Mouse (Mus musculus) kidney, postnatal 25 days (tissue): ENCODE measurements around the gene Uchl1.
A peak's percentile ranks its signal among the peaks of the same experiment; 100 is the strongest.

ENCODE experiments used
- DNase-seq, 2 experiments: peaks; one replicate each; pipeline ENCODE4 v3.0.0; 2021; ENCODE audit warnings: mixed read lengths in 2 of 2

Uchl1 gene

DNA sequence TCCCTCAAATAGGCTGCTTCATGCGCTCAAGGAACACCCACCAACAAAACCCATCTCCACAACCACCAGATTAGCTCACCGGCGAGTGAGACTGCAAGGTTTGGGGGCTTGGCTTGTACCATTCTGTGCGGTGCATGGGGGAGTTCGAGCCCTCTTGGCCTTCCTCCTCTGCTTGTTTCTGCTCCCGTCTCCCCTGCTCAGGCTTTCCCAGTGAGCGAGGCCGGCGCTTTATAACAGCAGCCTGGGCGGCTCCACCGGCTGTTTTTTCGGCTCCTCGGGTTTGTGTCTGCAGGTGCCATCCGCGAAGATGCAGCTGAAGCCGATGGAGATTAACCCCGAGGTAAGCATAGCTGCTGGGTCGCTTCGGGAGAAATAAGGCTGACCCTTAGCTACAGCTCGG, at the start of gene Uchl1:
Gene Uchl1 (plus strand): TSS at position 109 of the 400 bp plus-strand sequence.
- peak; percentile 33 to 65 for DNase-seq

DNA sequence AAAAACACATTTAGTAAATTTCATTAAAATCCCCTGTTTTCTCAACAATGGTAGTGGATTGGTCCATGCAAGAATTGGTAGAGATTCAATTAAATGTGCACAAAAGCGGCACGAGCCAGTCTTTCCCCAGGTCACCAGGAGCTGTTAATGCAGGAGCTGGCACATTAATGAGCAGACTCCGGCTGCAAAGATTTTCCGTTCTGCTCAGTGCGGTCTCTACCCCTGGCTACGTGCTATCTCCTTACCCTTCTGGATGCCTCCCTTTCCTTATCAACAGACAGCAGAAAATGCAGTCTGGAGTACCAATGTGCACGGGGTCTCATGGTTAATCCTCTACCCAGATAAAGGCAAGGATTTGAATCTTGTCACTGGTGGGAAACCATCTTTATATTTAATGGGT, 48.1 kb upstream of the Uchl1 start:
- DNase-seq: no peak

DNA sequence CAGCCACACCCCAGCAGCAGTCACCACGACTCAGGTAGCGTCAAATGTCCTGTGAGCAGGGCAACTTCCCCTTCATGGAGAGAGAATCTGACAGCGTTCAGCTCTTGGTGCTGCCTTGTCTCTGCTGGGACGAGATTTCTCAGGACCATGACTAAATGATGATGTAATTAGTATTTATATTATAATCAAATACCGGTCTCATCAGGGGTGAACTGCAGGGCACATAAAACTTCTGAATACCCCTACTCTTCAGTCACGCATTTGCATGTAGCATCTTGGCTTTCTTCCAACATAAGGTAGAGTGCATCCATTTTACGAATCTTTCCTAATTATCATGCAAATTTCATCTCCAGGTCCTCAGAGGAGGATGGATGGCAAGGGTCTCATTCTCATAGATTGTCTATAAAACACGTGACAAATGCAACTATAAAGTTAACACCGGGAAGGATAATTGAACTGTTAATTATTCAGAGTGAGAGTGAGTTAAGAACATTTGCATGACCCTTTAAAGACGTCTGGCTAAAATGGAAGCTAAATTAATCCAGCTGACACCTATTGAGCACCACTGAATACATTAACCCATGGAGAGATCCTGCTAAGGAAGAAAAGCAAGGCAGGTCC, 40.3 kb upstream of the Uchl1 start:
- no peak for DNase-seq

DNA sequence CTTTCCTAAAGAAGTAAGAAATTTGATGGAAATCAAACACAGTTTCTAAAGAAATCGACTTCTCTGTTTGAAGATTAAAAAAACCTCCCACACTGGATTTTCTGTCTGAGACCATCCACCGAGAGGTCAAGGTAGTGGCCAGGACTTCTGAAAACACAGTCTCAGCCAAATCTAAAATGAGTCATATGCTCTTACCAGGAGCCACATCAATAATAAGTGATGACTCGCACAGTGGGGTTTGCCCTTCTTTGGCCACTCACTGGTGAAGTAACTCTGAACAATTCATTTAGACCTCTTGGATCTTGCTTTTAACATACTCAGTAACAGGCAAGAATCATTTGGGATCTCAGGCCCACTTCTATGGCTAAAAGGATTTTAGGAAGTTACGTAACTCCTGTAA, 33.7 kb upstream of the Uchl1 start:
- no peak for DNase-seq

DNA sequence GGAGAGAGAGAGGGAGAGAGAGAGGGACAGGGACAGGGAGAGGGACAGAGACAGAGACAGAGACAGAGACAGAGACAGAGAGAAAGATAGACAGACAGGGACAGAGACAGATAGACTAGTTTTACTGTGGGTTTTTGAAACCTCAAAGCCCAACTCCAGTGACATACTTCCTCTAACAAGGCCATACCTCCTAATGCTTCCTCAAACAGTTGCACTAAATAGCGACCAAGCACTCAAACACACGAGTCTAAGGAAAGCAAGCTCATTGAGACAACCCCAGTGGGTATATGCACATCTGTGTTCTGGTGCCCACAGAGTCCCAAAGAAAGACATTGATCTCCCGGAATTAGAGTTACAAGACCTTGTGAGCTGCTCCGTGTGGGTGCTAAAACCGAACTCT, 32.6 kb upstream of the Uchl1 start:
- no peak for DNase-seq

DNA sequence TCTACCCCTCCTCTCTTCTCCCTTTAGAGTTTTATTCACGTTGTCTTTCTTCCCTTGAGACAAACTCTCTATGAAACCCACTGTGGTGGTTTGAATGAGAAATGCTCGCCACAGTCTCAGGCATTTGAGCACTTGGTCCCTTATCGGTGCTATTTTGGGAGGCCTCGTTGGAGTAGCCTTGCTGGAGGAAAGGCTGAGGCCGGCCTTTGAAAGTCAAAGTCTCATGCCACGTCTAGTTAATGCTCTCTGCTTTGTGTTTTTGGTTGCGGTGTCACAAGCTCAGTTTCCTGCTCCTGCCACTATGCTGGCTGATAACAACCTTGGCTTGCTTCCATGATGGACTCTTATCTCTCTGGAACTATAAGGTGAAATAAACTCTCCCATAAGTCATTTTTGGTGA, 28.4 kb upstream of the Uchl1 start:
- DNase-seq: no peak

DNA sequence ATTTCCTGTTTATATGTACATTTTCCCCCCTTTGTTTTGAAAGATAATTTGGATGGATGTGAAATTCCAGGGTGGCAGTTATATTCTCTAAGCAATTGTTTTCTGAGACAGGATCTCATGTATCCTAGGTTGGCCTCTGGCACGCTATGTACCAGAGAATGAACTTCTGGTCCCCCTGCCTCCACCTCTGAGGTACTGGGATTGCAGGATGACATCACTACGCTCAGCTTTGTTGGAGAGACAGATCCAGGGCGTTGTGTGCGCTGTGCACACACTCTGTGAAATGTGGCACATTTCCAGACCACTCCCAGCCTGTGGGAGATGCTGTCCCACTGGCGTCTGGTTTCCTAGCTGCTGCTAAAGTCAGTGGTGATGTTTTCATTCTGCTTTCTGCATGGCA, 21.7 kb upstream of the Uchl1 start:
- peak; percentile 66 to 82 for DNase-seq

DNA sequence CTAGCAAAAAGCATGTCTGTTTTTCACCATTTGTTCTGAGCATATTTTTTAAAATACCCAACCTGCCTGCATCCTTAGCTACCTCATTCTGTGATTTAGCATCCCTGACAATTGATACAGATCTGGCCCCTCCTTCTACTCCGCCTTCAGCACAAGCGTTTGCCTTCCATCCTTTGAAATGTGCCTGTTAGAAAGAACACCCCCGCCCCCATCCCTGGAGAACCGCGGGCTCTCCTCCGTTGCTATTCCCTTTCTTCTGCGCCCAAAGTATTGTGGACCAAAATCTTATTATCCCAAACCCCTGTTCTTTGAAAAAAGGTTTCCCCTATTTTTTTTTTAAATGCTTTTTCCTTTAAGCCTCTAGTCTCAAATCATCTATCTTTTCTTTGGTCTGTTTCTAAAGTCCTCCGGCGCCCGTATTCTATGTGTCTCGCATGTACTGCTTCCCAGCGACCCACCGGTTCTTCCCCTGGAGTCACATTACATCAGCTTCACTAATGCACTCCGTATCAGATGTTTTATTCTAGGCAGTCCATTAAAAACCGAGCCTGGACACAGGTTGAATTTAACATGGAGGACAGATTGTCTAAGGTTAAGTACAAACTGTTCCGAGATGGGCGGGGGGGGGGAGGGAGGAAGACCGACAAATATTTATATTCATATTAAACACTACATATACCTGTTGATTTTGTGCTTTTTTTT, 551 bp upstream of the Uchl1 start:
- no peak for DNase-seq

DNA sequence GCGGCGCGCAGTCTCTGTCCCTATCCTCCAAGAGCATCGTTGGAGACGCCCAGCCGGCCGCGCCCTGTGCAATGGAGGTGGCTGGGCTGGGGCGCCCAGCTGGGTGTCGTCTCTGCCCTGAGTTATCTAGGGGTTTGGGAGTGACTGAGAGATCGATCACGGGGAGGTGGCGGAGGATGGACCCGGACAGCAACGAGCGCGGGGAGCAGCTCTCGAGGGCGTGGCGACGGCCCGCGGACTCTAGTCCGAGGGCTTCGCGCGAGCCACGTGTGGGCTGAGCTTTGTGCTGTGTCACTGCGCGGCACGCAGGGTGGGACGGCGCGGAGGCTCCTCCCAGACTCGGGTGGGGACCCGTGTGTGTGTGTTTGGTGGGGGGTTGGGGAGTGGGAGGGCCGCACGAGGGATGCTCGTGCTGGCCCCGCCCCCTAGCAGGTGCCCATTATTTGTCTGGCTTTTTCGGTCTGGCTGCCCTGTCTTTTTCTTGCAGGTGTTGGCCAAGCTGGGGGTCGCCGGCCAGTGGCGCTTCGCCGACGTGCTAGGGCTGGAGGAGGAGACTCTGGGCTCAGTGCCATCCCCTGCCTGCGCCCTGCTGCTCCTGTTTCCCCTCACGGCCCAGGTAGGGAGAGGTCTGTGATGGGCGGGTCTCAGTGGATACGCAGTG, 696 bp downstream of the Uchl1 start:
- DNase-seq: peak; percentile 18 to 57

DNA sequence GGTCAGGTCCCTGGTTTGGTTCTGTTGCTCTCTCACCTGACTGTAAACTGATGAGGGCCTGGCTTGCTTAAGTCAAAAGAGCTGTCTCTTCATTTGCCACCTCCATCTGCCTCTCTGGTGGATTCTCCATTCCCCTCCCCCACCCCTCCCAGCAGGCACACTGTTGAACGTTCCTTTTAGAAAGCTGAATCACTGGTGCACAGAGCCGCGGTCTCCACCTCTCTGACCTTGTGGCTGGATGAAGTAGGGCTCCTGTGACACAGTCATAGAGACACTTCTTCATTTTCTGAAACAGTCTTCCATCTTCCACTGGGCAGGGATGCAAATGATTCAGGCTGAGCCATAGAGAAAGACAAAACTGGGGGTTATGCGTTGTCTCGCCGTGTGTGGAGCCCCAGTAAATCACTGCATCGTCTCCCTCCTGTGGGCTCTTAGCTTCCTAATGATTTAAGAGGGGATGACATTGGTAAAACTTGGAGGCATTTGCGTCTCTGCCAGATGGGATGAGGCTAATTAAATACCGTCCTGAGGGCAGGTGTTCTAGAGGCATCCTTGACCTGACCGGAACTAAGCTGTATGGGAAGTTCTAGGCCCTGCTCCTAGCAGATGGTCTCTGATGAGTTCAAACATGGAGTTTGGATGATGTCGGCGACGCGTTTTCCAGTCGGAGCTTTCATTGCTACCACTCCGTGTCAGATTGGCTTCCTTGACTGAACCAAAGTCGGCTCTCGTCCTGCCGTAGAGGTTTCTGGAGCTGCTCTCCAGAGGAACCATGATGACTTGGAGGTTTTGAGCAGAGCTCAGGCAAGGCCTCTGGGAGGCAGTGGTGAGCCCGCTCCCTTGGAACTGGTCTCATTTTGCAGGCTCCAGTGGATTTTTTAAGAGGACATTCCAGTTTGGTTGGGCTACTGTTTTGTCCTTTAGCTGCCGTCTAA, 1.8 kb downstream of the Uchl1 start:
- no peak for DNase-seq

DNA sequence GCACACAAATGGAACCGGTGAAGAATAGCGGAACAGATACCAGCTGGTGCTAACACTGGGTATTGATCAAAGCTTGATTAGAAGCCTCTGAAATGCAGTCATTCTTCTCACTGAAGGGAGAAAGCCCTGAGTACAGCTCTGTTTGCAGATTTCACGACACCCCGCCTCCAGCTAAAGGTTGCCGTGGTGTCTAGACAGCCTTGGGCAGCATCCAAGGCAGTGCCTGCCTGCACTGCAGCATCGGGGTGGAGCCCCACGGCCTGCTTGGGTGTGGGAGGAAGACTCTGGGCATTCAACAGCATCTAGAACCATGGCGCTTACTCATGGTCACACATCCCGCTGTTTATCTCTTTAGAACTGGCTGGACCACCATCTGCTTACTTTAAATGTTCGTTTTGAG, 3.3 kb downstream of the Uchl1 start:
- no peak for DNase-seq

DNA sequence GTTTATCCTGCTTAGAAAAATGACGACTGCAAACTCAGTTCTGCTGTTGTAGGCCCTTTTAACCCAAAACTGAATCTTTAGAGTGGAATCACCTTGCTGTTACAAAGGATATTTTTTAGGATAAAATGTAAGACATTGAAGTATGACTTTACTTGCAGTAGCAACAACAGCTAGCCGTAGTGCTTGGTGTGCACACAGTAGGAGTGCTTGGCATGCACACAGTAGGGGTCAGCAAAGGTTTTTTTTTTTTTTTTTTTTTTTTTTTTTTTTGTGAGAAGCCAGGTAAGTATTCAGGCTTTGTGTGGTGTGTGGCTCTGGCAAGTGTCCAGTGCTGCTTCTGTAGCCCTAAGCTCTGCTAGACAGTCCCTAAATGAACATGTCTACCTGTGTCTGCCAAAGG, 10.0 kb downstream of the Uchl1 start:
- DNase-seq: no peak

DNA sequence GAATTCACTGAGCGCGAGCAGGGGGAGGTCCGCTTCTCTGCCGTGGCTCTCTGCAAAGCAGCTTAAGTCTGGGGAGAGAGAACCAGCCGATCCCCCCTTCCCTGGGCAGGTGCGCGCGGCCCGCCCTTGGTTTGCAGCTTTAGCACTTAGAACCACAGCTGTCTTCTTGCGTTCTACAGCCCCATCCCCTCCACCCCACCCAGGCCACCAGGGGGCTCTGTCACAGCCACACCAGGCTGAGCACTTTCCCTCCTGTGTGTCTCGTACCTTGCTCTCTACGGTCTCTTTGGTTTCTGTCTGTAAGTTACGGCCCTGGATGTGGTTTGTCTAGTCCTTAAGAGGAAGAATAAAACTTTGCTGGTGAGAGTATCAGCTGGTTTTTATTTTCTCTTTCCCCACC, 11.0 kb downstream of the Uchl1 start:
- DNase-seq: no peak

DNA sequence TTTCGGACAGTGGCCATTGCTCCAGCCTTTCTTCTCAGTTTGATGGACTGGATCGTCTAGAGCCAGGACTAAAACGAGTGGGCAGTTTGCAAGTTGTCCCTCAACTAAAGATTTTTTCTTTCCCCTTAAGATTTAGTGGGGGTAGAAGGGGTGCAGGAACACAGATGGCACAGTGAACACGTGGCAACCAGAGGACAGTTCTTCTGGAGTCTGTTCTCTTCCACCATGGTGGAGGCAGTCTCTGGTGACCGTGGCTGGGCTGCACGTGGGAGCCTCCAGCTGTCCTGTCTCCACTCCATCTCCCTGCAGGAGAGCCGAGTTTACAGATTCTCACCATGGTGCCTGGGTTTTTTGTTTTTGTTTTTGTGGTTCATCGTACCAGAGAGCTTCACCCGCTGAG, 11.8 kb downstream of the Uchl1 start:
- DNase-seq: no peak

DNA sequence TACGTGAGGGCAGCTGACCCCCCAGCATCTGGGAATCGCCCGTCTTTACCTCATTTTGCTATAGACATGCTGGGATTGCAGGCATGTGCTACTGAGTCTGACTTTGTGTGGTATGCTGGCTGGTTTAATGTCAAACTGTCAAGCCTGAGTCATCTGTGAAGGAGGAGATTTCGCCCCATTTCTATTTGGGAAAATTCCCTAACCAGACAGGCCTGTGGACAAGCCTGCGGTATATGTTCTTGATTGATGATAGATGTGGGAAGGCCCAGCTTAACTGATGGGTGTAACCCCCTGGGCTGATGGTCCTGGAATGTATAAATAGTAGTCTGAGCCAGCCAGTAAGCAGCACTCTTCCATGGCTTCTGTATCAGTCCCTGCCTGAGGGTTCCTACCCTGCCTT, 12.4 kb downstream of the Uchl1 start:
- no peak for DNase-seq

DNA sequence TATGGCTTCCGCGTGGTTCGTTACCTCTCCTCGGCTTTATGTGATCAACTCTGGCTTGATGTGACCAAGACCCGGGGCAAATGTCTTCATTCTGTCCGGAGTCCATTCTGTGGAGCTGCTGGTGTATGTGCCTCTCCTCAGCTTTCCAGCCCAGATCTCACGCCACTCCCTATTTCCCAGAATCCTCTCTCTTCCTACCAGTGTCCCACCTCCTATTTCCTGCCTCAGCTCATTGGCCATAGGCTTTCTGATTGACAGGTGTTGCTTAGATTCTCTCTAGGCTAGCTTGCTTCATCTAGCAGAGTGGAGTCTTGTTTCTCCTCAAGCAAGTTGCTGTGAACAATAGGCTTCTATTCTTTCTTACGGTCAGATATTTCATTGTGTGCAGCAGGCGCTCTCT, 13.9 kb downstream of the Uchl1 start:
- no peak for DNase-seq

DNA sequence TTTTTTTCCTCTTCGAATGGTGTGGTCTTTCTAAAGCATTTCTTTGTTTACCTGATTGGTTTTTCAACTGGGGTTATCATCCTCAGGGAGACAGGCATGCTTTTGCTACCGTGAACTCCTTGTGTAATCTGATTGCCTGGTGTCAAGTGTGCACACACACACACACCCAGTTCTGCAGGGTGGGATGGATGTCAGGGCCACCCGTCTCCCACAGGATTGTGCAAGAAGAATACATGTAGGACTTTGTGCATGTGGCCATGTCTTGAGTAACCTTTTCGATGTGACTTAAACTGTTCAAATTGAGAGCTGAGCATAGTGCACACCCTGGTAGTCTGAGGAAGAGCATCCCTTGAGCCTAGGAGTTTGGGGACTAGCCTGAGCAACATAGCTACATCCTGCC, 17.3 kb downstream of the Uchl1 start:
- DNase-seq: no peak

DNA sequence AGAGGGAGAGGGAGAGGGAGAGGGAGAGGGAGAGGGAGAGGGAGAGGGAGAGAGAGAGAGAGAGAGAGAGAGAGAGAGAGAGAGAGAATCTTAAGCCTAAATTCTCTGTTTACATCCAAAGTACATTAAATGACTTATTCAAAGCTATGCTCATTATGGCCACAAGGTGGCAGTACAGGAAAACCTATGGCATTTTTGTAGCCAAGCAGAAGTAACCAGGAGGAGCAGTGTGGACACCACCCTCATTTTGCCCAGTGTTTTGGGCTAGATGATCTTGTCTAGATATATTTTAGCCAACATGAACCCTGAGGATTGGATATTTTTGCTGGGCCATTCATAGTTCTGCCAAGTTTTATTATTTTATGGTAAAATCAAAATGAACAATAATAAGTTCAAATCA, 21.2 kb downstream of the Uchl1 start:
- peak in 1 of 2 experiments; percentile 76 for DNase-seq

DNA sequence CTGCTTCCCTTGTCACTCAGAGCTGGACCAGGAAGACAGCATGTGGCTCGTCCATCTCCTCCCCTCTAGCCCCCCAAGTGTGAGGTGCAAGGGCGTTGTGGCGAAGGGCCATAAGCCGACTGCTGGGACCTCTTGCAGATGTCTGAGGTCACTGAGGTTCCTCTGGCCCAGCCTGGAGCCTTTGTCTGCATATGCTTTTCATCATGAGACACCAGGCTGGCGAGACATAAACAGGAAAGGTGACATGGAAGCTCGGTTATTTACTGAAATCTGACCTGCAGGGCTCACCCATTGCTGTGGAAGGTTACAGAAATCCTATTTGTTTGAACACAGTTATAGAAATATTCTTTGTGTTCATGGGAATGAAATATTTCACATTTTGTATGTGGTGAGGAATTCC, 24.0 kb downstream of the Uchl1 start:
- DNase-seq: no peak

DNA sequence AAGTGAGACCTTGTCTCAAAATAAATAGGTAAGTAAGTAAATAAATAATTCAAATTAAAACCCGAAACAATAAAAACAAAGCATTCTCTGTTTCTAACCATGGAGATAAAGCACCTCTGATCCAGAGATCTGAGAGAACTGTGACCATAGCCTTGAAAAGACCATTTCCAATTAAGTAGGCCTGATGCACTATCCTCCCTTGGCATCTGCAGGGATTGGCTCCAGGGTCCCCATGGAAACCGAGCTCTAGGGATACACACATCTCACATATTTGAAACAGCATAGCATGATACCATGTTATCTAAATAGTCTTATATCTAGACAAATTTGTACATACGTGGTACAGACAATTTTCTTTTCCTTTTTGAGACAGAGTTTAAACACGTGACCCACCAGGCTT, 26.1 kb downstream of the Uchl1 start:
- no peak for DNase-seq

DNA sequence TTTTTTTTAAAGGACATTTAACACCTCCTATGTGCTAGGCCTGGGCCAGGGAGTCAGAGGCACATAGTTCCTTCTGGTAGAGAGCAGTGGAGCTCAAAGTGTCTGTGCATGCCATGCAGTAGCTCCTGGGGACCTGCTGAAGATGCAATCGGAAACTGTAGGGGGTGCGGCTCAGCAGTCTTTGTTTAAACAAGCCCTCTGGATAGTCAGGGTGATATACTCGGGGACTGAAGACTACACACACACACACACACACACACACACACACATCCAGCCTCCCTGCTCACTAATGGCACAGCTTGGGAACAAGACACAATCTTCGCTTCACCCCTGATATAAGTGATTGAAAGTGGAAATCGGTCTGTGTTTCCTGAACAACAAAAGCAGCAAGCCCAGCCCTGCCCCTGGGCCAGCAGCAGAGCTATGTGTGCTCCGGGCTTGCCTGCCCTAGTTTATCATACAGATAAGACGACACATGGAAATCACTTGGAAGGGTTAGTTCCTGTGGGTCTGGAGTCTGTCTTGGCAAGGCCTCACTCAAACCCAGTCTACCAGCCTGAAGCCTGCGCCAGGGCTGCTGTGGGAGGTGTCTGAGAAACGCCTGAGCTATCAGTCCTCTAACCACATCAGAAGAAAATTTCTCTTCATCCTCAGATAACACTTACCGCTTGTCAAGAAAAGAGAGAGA, 27.6 kb downstream of the Uchl1 start:
- no peak for DNase-seq

DNA sequence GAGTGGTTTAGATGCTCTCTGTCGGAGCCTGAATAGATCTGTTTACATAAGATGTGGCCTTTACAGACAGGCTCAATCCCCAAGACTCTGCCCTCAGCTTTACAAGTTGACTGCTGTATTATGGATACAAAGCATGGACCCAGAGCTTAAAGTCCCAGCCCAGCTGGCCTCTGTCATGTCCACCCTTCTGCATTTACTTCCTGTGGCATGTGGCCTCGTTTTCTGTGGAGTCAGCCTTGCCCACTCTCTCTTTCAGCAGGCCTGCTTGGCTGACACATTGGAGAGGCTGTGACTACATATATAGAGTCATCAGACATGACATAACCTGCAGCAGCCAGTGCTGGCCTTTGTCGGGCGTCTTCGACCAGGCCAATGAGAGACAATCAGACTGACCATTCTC, 32.0 kb downstream of the Uchl1 start:
- DNase-seq: no peak
